In genomic region chr4:101202626-101203025, GRCm38 (mm10) we compare ENCODE assay signal across 13 mouse cellular contexts.
DNase-seq lines count a peak whose midpoint lies in the region; ATAC-seq lines count a peak whose summit lies in the region.
"Had no signal": no experiment of that assay in that cellular context is flagged by ENCODE, and none has a peak within 500 bp of the region (broad histone marks: within the 10 kb centered on the region; RNA-seq: fewer than 3 reads in every experiment).

No protein-coding gene starts in this region.

- 0 out of 2 replicates have a peak, but pooled peaks have one; percentile 48 for ATAC-seq in embryonic facial prominence, embryonic 13.5 days (ENCODE audit: insufficient number of reproducible peaks, insufficient read depth, low FRiP score, low TSS enrichment, low read depth)

- no peak for DNase-seq in embryonic facial prominence, embryonic 10.5 days (ENCODE audit: low spot score)
- DNase-seq in urinary bladder, postnatal 14 days (ENCODE audit: low spot score): peak; percentile 59
- DNase-seq in urinary bladder, postnatal 10 days (ENCODE audit: low spot score): no peak
- DNase-seq in brain, adult 2 months (ENCODE audit: low read depth, low spot score): peak; percentile 64
- no peak for DNase-seq in cerebellum, adult 18-20 months
- no peak for DNase-seq in left cerebral cortex, adult 8-10 months (ENCODE audit: low spot score in 2 of 2)
- no peak for DNase-seq in cerebellum, postnatal 10 days
- DNase-seq: heart, postnatal 36 days; kidney, postnatal 25 days; liver; lung, postnatal 10 days had no signal

- no peaks in the 10 kb centered on the region for H3K36me3 ChIP-seq in embryonic facial prominence, embryonic 13.5 days
- H3K36me3 ChIP-seq in embryonic facial prominence, embryonic 10.5 days (replicated peaks): no peaks in the 10 kb centered on the region
- H3K36me3 ChIP-seq: midbrain, embryonic 10.5 days had no signal

- H3K4me3 ChIP-seq in embryonic facial prominence, embryonic 13.5 days: no peak overlapping the region
- H3K4me3 ChIP-seq in embryonic facial prominence, embryonic 10.5 days: no peak overlapping the region
- H3K4me3 ChIP-seq: midbrain, embryonic 10.5 days had no signal

- H3K27ac ChIP-seq in embryonic facial prominence, embryonic 13.5 days: no peak overlapping the region
- no peak overlapping the region for H3K27ac ChIP-seq in embryonic facial prominence, embryonic 10.5 days (replicated peaks)
- H3K27ac ChIP-seq: midbrain, embryonic 10.5 days had no signal

- 88% methylated on average over 10 of the region's 10 CpGs for WGBS in embryonic facial prominence, embryonic 13.5 days
- 96% methylated on average over 10 of the region's 10 CpGs for WGBS in embryonic facial prominence, embryonic 10.5 days

- no peak overlapping the region for H3K4me2 ChIP-seq in embryonic facial prominence, embryonic 13.5 days

- no peaks in the 10 kb centered on the region for H3K27me3 ChIP-seq in embryonic facial prominence, embryonic 13.5 days
- no peaks in the 10 kb centered on the region for H3K27me3 ChIP-seq in embryonic facial prominence, embryonic 10.5 days (replicated peaks; ENCODE audit: low read depth, poor library complexity, severe bottlenecking)

- no peaks in the 10 kb centered on the region for H3K9me3 ChIP-seq in embryonic facial prominence, embryonic 13.5 days
- H3K9me3 ChIP-seq in embryonic facial prominence, embryonic 10.5 days: no peaks in the 10 kb centered on the region
- H3K9me3 ChIP-seq: midbrain, embryonic 10.5 days had no signal

- H3K9ac ChIP-seq in embryonic facial prominence, embryonic 13.5 days: no peak overlapping the region

- H3K4me1 ChIP-seq in embryonic facial prominence, embryonic 13.5 days: peaks cover 18% of the 10 kb centered on the region
- H3K4me1 ChIP-seq in embryonic facial prominence, embryonic 10.5 days: 0 out of 2 replicates have a peak, but pooled peaks cover 3% of the 10 kb centered on the region
- H3K4me1 ChIP-seq: midbrain, embryonic 10.5 days had no signal

Comparison
In these comparisons a context has a peak if more than half of its experiments do, and no peak if none do; other contexts are left out.
1. DNase-seq: peak in urinary bladder, postnatal 14 days (single experiment) and brain, adult 2 months (single experiment); none in embryonic facial prominence, embryonic 10.5 days (single experiment), urinary bladder, postnatal 10 days (single experiment), cerebellum, adult 18-20 months (0 of 2), left cerebral cortex, adult 8-10 months (0 of 2) and cerebellum, postnatal 10 days (0 of 2).